Mouse (Mus musculus) heart, embryonic 15.5 days (tissue): Measurements from ENCODE around the gene Nmur1. TPM values are rescaled to one million over a fixed set of nuclear protein-coding genes. Genes with fewer than 3 reads are reported as not detected.

Source experiments
- ATAC-seq: fragments of 200-750 bp; cut with Nextera tagmentation; replicated peaks from 2 replicates; pipeline ENCODE4 v1.8.0; 2017; ENCODE audit warnings: low read depth, moderate TSS enrichment; ENCODE audit not compliant: insufficient number of reproducible peaks, insufficient read depth, low FRiP score
- H3K27ac ChIP-seq: fragments of 300-500 bp; sonication (generic); 2 replicates; pipeline ENCODE4 v1.5.1; 2015; ENCODE audit warnings: mild to moderate bottlenecking, inconsistent platforms
- H3K27me3 ChIP-seq: fragments of 300-500 bp; sonication (generic); 2 replicates; pipeline ENCODE4 v1.6.1; 2015; ENCODE audit warnings: inconsistent platforms
- H3K36me3 ChIP-seq: fragments of 300-500 bp; sonication (generic); 2 replicates; pipeline ENCODE4 v1.6.1; 2015; ENCODE audit warnings: mild to moderate bottlenecking, inconsistent platforms
- H3K4me1 ChIP-seq: fragments of 300-500 bp; sonication (generic); replicated peaks from 2 replicates; pipeline ENCODE4 v1.6.1; 2015; ENCODE audit warnings: inconsistent platforms
- H3K4me2 ChIP-seq: fragments of 300-500 bp; sonication (generic); 2 replicates; pipeline ENCODE4 v1.6.1; 2015; ENCODE audit warnings: inconsistent platforms, mild to moderate bottlenecking, moderate library complexity
- H3K4me3 ChIP-seq: fragments of 300-500 bp; sonication (generic); 2 replicates; pipeline ENCODE4 v1.5.1; 2015; ENCODE audit warnings: mild to moderate bottlenecking, inconsistent platforms
- H3K9ac ChIP-seq: fragments of 300-500 bp; sonication (generic); 2 replicates; pipeline ENCODE4 v1.6.1; 2015; ENCODE audit warnings: mild to moderate bottlenecking, inconsistent platforms
- H3K9me3 ChIP-seq: fragments of 300-500 bp; sonication (generic); replicated peaks from 2 replicates; pipeline ENCODE4 v1.6.1; 2016; ENCODE audit warnings: inconsistent platforms
- WGBS: fragments of 180-500 bp; shearing (Covaris S2); methylation state at CpG from one replicate; pipeline ENCODE4 v1.1.7; 2015; ENCODE audit warnings: mixed read lengths; 5-methylcytosine and 5-hydroxymethylcytosine counted together
- polyA plus RNA-seq: library from polyadenylated mRNA; unstranded; fragments of >200 nt; fragmentation: Nextera tagmentation; extraction: Ambion mirVana; gene quantifications from 2 replicates; pipeline ENCODE4 v1.2.1, GENCODE M21; 2015

Gene Nmur1
- polyA plus RNA-seq, 1 experiment from 2014 or later: not detected

DNA sequence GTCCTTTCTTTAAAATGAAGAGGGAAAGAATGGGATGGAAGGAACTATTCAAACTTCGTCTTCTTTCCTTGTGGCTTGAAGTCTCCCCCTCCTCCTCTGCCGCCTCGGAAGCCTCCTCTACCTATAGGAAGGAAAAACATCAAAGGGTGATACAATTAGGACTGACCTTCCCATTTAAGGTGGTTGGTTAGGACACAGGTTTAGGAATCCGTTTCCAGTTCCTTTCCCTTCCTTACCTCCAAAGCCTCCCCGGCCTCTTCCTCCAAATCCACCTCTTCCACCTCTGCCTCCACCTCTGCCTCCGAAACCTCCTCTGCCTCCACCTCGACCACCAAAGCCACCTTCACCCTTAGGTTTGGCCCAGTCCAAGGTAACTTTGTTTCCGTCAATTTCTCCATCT, 75.5 kb downstream of the Nmur1 start:
- Histone ChIP-seq H3K36me3 (peaks cover 83% of the 10 kb centered on the region), H3K4me1 (no peaks in the 10 kb centered on the region), H3K9ac (no peak overlapping the region), H3K27ac (no peak overlapping the region), H3K4me2 (no peak overlapping the region), H3K4me3 (no peak overlapping the region), H3K27me3 (no peaks in the 10 kb centered on the region), H3K9me3 (no peaks in the 10 kb centered on the region)
- 83% methylated on average over 8 of the region's 8 CpGs for WGBS
- no peak for ATAC-seq

DNA sequence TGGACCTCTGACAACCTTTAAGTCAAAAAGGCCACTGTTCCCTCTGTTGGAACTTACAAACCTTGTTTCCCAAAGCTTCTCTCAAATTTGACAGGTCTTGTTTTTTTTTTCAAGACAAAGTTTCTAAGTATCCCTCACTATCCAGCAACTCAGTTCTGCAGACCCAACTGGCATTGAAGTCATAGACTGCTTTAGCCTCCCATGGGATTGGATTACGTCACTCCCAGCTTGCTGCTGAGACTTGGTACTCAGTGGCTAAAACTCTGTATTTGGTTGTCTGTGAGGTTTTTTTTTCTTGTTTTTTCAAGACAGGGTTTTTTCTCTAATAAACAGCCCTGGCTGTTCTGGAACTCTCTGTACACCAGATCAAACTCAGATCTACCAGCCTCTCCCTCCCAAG, 76.3 kb downstream of the Nmur1 start:
- Histone ChIP-seq H3K4me1 (no peaks in the 10 kb centered on the region), H3K4me2 (no peak overlapping the region), H3K27ac (no peak overlapping the region), H3K36me3 (peaks cover 74% of the 10 kb centered on the region), H3K4me3 (no peak overlapping the region), H3K27me3 (no peaks in the 10 kb centered on the region), H3K9ac (no peak overlapping the region), H3K9me3 (no peaks in the 10 kb centered on the region)
- 87% methylated on average over 1 of the region's 1 CpGs for WGBS
- ATAC-seq: no peak

DNA sequence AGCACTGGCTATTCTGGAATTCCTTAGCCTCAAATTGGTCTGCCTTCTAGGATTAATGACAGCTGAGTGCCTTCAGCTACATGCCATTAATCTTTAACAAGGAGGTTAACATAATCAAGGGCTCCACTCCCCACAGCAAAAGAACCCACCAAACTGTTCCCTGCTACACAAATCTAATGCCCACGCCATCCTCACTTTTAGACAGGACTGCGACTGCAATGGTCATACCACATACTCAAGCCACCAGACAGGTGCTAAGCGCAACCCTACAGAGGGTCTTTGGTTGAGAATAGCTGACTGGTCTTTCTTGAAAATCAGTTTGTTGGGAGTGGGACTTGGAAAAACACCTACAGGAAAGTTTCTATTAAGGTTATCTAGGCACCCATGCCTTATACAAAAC, 76.8 kb downstream of the Nmur1 start:
- H3K27ac ChIP-seq: no peak overlapping the region

DNA sequence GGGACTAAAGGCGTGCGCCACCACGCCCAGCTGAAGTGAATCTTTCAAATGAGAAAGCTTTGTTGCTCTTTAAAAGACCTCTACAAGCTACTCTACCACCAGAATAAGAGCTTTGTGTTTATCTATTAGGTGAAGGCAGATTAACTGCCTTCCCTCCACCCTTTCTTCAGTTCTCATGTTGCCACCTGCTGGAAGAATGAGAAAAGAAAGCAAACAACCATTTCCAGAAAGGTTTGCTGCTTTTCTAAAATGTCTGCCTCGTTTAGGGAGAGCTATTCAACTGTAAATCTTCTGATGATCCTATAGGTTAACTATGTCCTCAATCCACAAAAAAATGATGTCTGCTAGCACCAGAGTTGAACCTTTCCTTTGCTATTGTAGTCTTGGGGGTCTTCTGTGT, 77.2 kb downstream of the Nmur1 start:
- Histone ChIP-seq H3K9me3 (no peaks in the 10 kb centered on the region), H3K27ac (no peak overlapping the region), H3K9ac (no peak overlapping the region), H3K27me3 (no peaks in the 10 kb centered on the region), H3K4me1 (no peaks in the 10 kb centered on the region), H3K4me2 (no peak overlapping the region), H3K4me3 (no peak overlapping the region), H3K36me3 (peaks cover 65% of the 10 kb centered on the region)
- no peak for ATAC-seq
- WGBS: 77% methylated on average over 4 of the region's 4 CpGs

More for the DNA sequence above, 76.8 kb downstream of the Nmur1 start:
- Histone ChIP-seq H3K9me3 (no peaks in the 10 kb centered on the region), H3K36me3 (peaks cover 69% of the 10 kb centered on the region), H3K9ac (no peak overlapping the region), H3K4me1 (no peaks in the 10 kb centered on the region), H3K4me3 (no peak overlapping the region), H3K4me2 (no peak overlapping the region), H3K27me3 (no peaks in the 10 kb centered on the region)
- ATAC-seq: no peak
- WGBS: 93% methylated on average over 3 of the region's 3 CpGs

DNA sequence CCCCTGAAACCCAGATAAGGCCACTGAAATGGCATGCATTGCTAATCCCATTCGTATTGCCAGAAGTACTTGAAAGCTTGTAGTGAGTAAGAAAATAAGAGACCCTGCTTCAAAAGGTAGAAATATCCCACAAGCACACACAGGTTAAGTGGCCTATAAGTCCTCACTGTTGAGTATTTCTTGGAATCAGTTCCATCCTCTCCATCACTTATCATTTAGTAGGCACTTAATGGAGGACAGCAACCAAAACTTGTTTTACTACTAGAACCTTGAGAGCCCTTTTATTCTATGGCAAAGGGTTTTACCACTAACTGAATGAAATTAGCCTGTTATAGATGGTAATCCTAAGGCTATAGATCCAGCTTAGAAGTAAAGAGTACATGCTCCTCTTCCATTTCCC, 77.9 kb downstream of the Nmur1 start:
- no peaks in the 10 kb centered on the region for H3K9me3 ChIP-seq
- no peak overlapping the region for H3K4me2 ChIP-seq
- H3K9ac ChIP-seq: no peak overlapping the region
- no peaks in the 10 kb centered on the region for H3K27me3 ChIP-seq
- H3K4me1 ChIP-seq: no peaks in the 10 kb centered on the region
- H3K36me3 ChIP-seq: peaks cover 58% of the 10 kb centered on the region
- WGBS: 88% methylated on average over 1 of the region's 1 CpGs
- H3K4me3 ChIP-seq: no peak overlapping the region
- no peak for ATAC-seq
- H3K27ac ChIP-seq: no peak overlapping the region

DNA sequence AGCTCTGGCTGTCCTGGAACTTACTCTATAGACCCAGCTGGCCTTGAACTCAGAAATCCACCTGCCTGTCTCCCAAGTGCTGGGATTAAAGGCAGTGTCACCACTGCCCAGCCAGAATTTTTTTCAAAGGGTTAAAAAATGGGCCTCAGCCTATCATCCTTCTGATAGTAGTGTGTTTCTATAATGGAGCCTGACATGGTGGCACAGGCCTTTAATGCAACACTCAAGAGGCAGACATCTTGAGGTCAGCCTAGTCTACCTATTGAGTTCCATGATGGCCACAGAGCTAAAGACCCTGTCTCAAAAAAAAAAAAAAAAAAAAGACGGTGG, 78.3 kb downstream of the Nmur1 start:
- H3K9me3 ChIP-seq: no peaks in the 10 kb centered on the region
- H3K9ac ChIP-seq: no peak overlapping the region
- H3K36me3 ChIP-seq: peaks cover 55% of the 10 kb centered on the region
- H3K27ac ChIP-seq: no peak overlapping the region
- no peak overlapping the region for H3K4me3 ChIP-seq
- no peak overlapping the region for H3K4me2 ChIP-seq
- no peak for ATAC-seq
- no peaks in the 10 kb centered on the region for H3K4me1 ChIP-seq
- no peaks in the 10 kb centered on the region for H3K27me3 ChIP-seq
- 60% methylated on average over 1 of the region's 1 CpGs for WGBS

DNA sequence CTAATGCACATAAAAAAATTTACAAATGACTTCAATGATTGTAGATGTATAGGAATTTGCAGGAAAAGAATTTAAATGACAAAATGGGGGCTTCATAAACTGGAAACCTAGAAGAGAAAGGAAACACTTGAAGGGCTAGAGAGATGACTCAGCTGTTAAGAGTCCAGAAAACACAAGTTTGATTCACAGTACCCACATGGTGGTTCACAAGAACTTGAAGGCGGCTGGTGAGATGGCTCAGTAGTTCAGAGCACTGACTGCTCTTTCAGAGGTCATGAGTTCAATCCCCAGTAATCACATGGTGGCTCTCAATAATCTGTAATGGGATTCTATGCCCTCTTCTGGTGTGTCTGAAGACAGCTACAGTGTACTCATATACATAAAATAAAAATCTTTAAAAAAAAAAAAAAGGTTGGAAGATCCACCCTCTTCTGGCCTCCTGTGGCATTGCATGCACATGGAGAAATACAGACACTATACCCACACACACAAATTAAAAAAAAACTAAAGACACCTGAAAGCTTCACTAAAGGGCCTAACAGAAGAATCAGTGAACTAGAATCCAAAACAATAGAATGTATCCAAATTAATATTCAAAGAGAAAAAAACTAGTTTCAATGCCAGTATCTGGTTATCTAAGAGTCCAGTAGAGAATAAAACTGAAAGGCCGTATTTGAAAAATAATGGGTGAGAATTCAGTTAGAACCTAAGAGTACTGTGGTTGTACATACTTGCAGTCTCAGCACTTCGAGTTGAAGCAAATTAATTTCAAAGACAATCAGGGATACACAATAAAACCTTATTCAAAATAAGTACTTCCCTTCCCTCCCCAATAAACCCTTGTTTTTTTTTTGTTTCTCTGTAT, 78.9 kb downstream of the Nmur1 start:
- H3K36me3 ChIP-seq: peaks cover 49% of the 10 kb centered on the region
- no peak for ATAC-seq

DNA sequence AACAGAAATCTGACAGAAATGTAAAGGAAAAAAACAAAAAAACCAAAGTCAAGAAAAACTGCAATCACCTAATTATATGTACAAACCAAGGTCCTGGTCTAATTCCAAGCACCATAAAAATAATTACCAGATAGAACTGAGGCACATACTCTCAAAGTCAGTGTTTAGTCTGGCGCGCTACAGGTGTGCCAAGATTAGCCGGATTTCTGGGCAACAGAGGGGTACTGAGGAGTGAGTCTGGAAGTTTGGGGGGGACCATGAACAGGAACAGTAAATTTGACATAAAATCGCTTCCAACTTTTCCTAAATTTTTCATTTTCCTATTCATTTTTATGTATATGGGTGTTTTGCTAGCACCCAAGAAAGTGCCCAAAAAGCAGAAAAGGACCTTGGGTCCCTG, 80.1 kb downstream of the Nmur1 start:
- ATAC-seq: no peak
- Histone ChIP-seq H3K36me3 (peaks cover 38% of the 10 kb centered on the region), H3K4me2 (no peak overlapping the region), H3K27ac (no peak overlapping the region), H3K4me3 (no peak overlapping the region), H3K9me3 (no peaks in the 10 kb centered on the region), H3K4me1 (no peaks in the 10 kb centered on the region), H3K9ac (no peak overlapping the region), H3K27me3 (no peaks in the 10 kb centered on the region)
- WGBS: 87% methylated on average over 4 of the region's 4 CpGs

More for the DNA sequence above, 78.9 kb downstream of the Nmur1 start:
- no peak overlapping the region for H3K9ac ChIP-seq
- H3K9me3 ChIP-seq: no peaks in the 10 kb centered on the region
- H3K4me1 ChIP-seq: no peaks in the 10 kb centered on the region
- WGBS: 92% methylated on average over 3 of the region's 3 CpGs
- H3K4me2 ChIP-seq: no peak overlapping the region
- no peak overlapping the region for H3K4me3 ChIP-seq
- no peaks in the 10 kb centered on the region for H3K27me3 ChIP-seq
- H3K27ac ChIP-seq: no peak overlapping the region

DNA sequence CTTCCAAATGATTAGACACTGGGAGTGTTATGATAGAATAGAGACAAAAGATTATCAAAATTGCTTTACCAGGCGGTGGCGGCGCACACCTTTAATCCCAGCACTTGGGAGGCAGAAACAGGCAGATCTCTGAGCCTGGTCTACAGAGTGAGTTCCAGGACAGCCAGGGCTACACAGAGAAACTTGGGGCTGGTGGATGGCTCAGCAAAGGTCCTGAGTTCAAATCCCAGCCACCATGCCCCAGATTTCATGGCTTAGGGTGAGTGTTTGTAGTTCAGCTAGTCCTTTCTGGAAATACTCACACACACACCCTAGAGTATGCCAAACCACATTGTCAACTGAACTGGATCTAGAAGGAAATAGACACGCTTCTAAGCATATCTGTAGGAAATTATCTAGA, 81.0 kb downstream of the Nmur1 start:
- ATAC-seq: no peak
- Histone ChIP-seq H3K4me2 (no peak overlapping the region), H3K36me3 (peaks cover 29% of the 10 kb centered on the region), H3K9ac (no peak overlapping the region), H3K4me3 (no peak overlapping the region), H3K27ac (no peak overlapping the region), H3K27me3 (no peaks in the 10 kb centered on the region), H3K9me3 (no peaks in the 10 kb centered on the region), H3K4me1 (no peaks in the 10 kb centered on the region)
- WGBS: 84% methylated on average over 4 of the region's 4 CpGs

DNA sequence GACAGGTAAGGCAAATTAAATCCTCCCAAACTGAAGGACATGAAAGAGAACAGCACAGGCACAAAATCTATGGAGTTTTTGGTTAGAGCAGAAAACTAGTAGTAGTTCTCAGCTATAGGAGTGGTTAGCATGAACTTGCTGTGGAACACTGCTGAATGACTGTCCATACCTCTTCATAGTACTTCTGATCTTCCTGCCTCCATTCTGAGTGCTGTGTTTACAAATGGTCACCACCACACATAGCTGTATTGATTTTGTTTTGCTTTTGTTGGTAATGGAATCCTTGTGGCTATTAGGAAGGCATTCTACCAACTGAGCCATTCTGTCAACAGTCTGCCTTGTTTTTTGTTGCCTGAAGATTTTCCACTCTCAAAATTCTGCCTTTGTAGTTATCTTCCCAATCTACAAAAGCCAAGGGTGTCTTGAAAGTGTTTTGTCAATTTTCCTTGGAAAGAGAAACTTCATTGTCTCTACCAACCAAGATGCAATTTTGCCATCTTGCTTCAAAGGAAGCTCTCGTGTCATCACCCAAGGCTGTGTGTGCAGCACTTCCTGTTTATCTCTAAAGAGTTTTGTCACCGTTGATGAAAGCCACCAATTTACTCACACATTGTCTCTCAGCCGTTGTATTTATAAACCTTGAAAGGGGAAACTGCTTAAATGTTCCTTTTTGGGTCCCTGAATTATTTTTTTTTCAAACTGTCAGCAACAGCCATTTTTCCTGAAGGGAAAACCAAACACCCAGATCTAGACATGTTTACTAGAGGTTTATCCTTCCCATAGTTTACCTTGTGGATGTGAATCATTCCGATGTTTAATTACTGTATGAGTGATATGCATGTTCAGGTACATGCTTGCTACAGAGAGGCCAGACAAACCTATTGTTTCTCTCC, 81.8 kb downstream of the Nmur1 start:
- Histone ChIP-seq H3K27ac (no peak overlapping the region), H3K36me3 (peaks cover 21% of the 10 kb centered on the region), H3K4me1 (no peaks in the 10 kb centered on the region), H3K9me3 (no peaks in the 10 kb centered on the region), H3K9ac (no peak overlapping the region), H3K27me3 (no peaks in the 10 kb centered on the region), H3K4me2 (no peak overlapping the region), H3K4me3 (no peak overlapping the region)
- ATAC-seq: no peak
- 57% methylated on average over 4 of the region's 4 CpGs for WGBS

DNA sequence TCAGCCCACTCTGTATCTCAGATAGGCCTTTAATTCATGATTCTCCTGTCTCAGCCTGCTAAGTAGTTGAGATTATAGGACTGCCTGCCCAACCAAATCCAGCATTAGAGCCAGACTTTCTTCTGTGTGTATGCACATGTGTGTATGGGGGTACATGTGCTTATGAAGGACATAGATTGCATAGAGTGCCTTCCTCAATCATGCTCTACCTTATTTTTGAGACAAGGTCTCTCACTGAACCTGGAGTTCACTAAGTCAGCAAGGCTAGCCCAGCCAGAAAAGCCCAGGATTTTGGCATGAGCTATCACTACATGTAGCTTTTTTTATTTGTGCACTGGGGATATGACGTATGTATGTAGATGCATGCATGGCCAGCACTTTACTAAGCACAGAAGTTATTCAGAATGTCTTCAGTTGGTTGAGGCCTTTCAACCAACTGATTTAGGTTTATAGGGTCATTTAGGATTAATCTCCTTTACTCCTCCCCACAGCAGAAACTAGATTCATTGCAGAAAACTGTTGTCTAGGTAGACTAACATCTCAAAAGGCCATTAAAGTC, 82.9 kb downstream of the Nmur1 start:
- H3K36me3 ChIP-seq: peaks cover 10% of the 10 kb centered on the region; the same call in 1 of the 2 replicates
- H3K4me2 ChIP-seq: no peak overlapping the region
- ATAC-seq: no peak
- H3K4me1 ChIP-seq: no peaks in the 10 kb centered on the region
- 91% methylated on average over 1 of the region's 1 CpGs for WGBS
- no peak overlapping the region for H3K9ac ChIP-seq
- H3K4me3 ChIP-seq: no peak overlapping the region
- no peak overlapping the region for H3K27ac ChIP-seq
- H3K9me3 ChIP-seq: no peaks in the 10 kb centered on the region
- no peaks in the 10 kb centered on the region for H3K27me3 ChIP-seq
